Mouse (Mus musculus) brain, embryonic 14.5 days (tissue): Measurements from ENCODE around the gene Cenpm. TPM values are rescaled to one million over a fixed set of nuclear protein-coding genes. Genes with fewer than 3 reads are reported as not detected.

Experiments used
- DNase-seq: peaks from one replicate; pipeline ENCODE4 v3.0.0-alpha.2; 2011; ENCODE audit warnings: low read depth
- CTCF ChIP-seq: fragments of 200-500 bp; IDR thresholded peaks from 2 replicates; pipeline ENCODE4 v1.5.1; 2012; ENCODE audit warnings: inconsistent platforms, mild to moderate bottlenecking, moderate library complexity, borderline replicate concordance; ENCODE audit not compliant: insufficient read depth, insufficient read length; ENCODE audit errors: extremely low read depth
- POLR2A ChIP-seq: fragments of 200-500 bp; IDR thresholded peaks from 2 replicates; pipeline ENCODE4 v1.6.1; 2012; ENCODE audit warnings: mild to moderate bottlenecking, inconsistent platforms, borderline replicate concordance; ENCODE audit not compliant: poor library complexity, insufficient read depth, insufficient read length, severe bottlenecking; ENCODE audit errors: extremely low read depth
- polyA plus RNA-seq: library from polyadenylated mRNA; depleted of rRNA; stranded (reverse); fragments of >200 nt; gene quantifications from 2 replicates; pipeline ENCODE4 v1.2.3, GENCODE M21; 2012

Gene Cenpm
- polyA plus RNA-seq, 1 experiment = 16.5 TPM

GRCm38 (mm10) chr15:82218778-82219666 lies 25.5 kb downstream of the Cenpm start:
- TF ChIP-seq CTCF = no peak
- no peak for TF ChIP-seq POLR2A
- no peak for DNase-seq

GRCm38 (mm10) chr15:82217980-82218379 lies 26.6 kb downstream of the Cenpm start:
- DNase-seq = no peak
- TF ChIP-seq CTCF (no peak), POLR2A (no peak)

- TF ChIP-seq POLR2A (no peak), CTCF (peak; percentile 35; the same call in 1 of the 2 replicates)
- DNase-seq = peak; percentile 58
Measured at GRCm38 (mm10) chr15:82217039-82217438, 27.5 kb downstream of the Cenpm start.

- no peak for TF ChIP-seq POLR2A
- no peak for TF ChIP-seq CTCF
- DNase-seq = no peak
Measured at GRCm38 (mm10) chr15:82216142-82216827, 28.3 kb downstream of the Cenpm start.

GRCm38 (mm10) chr15:82215332-82216046 lies 29.1 kb downstream of the Cenpm start:
- TF ChIP-seq POLR2A (no peak), CTCF (no peak)

DNA sequence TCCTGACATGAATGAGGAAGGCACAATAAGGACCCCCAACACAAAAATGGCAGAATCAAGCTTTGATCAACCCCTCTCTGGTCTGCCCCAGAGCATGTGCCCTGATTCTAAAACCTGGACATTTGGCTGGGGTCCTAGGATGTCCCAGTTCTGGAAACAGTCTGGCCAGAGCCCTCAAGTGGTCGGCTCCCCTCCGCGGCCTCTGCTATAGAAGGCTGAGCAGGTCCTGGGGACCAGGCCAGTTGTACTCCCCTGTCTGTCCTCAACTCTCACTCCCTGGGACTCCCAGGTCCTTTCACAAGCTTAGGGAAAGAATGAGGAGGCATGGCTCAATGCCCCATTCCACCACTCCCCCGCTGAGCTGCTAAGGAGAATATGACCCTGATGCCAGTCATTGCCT lies 31.3 kb downstream of the Cenpm start:
- DNase-seq = no peak
- TF ChIP-seq CTCF = no peak
- TF ChIP-seq POLR2A = no peak

More at GRCm38 (mm10) chr15:82215332-82216046, 29.1 kb downstream of the Cenpm start:
- DNase-seq = no peak

- TF ChIP-seq POLR2A = no peak
- TF ChIP-seq CTCF = no peak
- peak; percentile 37 for DNase-seq
Measured at GRCm38 (mm10) chr15:82212752-82213063, 31.8 kb downstream of the Cenpm start, which contains the start of gene Shisa8. Gene Shisa8 (minus strand): TSS chr15:82212815.

- TF ChIP-seq POLR2A = no peak
- TF ChIP-seq CTCF = no peak
- peak; percentile 37 for DNase-seq
Measured at GRCm38 (mm10) chr15:82211911-82212751, 32.4 kb downstream of the Cenpm start.

DNA sequence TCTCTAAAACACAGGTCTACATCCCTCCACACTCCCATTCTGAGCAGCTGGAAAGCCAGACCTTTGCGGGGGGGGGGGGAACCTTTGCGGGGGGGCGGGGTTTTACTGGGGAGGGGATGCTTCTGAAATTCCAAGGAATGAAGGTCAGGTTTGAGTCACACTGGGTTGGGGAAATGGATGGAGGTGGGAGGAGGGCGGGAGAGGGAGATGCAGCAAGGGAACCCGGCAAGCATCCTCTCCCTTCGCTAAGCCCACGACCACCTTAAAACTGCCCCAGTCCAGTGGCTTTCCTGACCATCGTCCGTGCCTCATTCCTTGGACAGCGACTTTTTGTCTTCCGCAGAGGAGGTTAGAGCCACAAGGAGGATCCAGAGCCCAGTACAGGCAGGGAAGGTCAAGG lies 33.3 kb downstream of the Cenpm start:
- no peak for DNase-seq
- no peak for TF ChIP-seq POLR2A
- no peak for TF ChIP-seq CTCF

DNA sequence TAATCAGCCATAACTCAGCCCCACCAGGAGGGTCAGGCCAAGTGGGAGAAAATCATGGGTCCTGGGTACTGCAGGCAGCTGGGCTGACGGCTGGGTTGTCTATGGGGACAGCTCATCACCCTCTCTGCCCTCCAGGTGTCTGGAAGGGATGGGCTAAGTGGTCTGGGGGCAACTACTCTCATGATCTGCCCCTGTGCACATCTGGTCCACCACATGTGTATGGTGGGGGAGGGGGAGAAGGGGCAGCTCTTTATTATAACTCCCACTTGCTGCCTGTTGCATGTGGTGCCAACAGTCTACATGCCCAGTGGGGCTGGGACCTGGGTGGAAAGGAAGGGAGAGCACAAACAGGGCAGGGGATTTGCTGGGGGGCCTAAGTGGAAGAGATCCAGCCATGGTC lies 33.7 kb downstream of the Cenpm start:
- DNase-seq = no peak
- TF ChIP-seq POLR2A (no peak), CTCF (no peak)
